Mouse (Mus musculus) NIH3T3 (cell line): ENCODE results near the gene Rab7b.
A peak's percentile ranks its signal among the peaks of the same experiment; 100 is the strongest.

Experiments used
- DNase-seq: peaks from one replicate; pipeline ENCODE4 v3.0.0-alpha.2; 2012; ENCODE audit warnings: low read depth

Rab7b gene

GRCm38 (mm10) chr1:131688475-131688874 lies at the start of gene Rab7b:
TSS of gene Rab7b (plus strand) at chr1:131688695.
- peak; percentile 89 for DNase-seq

DNA sequence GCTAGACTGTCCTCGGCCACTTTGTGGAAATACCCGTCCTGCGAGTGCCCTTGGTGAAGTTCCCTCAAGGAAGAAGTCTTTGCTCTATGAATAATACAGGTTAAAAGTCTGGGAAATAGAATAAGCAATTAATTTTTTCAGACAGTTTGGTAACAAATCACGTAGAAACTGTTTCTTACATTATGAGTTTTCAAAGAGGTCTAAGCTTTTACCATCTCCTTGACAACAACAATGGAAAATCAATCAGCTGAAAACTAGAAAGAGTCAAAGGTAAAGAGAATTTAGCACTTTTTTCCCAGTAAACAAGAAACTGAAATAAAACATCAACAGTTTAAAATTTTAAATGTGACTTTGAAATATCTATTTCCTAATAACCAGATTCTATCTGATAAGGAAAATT lies 48.4 kb upstream of the Rab7b start:
- no peak for DNase-seq

DNA sequence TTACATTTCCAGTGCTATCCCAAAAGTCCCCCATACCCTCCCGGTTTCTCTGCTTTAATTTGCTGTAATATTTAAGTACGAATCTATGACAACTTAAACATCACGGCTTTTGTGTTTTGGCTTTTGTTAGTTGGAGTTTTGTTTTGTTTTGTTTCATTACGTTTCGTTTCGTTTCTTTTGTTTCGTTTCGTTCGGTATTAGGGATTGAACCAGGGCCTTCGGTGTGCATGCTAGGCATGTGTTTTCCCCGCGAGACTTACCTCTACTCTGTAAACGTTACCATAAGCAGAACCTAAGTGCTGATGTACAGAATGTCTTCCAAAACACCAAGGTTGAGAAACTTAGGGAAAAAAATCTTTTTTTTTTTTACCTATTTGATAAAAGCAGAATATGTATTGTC lies 46.9 kb upstream of the Rab7b start:
- DNase-seq: no peak

DNA sequence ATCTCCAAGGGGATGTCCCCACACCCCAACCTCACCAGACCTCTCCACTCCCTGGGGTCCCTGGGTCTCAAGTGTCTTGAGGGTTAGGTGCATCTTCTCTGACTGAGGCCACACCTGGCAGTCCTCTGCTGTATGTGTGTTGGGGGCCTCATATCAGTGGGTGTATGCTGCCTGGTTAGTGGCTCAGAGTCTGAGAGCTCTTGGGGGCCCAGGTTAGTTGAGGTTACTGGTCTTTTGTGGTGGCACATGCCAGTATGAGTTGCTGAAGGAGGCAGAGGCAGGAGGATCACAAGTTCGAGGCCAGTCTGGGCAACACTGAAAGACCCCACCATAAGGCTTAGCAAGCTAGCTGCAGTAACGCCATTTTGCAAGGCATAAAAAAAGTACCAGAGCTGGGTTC lies 46.2 kb upstream of the Rab7b start:
- no peak for DNase-seq

- no peak for DNase-seq
Measured at GRCm38 (mm10) chr1:131652670-131653443, 35.6 kb upstream of the Rab7b start.

DNA sequence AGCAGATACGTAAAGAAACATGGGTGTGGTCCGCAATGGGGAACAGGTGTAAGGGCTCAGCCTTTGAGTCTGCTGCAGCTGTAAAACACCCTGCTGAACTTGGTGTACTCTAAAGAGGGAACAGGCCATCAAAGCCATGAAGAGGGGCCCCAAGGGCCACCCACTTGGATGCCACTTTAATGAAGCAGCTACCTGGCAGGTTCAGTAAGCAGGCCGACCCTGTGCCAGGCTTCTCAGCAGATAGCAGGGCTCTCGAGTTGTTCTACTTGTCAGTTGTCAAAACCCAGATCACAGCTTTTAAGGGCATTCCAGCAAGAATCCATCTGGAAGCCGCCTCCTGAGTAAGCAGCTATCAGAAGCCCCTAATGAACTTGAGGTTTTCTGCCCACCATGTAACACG lies 32.9 kb upstream of the Rab7b start:
- DNase-seq: no peak

GRCm38 (mm10) chr1:131657945-131658354 lies 30.5 kb upstream of the Rab7b start:
- DNase-seq: peak; percentile 99

DNA sequence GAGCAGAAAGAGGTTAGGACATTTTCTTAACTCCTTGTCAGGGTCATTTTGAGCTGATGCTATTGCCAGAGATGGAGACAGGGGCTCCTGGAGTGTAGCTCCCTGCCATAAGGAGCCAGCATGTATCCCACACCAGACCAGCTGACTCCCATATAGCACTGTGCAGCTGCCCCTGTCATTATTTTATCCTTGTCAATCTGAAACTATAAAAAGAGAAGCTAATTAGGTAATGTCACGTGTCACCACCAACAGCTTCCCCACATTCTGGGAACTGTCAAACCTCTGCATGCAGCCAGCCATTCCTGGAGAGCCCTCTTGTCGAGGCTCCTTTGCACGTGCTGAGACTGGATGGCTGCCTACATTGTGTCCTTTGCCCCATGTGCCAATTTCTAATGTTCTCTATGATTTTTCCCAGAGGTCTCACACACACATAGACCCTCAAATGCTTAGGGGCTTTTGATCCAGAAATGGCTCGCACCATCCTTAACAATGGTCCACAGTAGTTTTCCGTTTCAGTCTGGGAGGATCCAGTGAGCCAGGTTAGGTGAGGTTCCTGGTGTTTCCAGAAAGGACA lies 28.9 kb upstream of the Rab7b start:
- no peak for DNase-seq

DNA sequence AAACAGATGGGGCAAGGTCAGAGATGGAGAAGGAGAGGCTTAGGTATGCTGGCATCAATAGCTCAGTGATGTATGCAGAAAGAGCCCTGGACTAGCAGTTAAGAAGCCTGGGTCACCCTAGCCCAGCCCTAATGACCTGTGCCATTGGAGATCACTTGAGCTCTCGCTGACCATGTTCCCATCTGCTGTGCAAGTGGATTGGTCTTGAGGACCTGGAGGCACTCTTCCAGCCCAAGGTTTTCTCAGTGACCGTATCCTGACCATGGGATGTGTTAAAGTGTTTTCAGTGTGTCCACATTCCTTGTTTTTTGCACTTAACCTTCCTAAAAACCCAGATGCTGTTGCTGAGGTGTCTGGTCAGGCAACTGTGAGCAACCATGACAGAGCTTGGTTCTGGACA lies 28.2 kb upstream of the Rab7b start:
- no peak for DNase-seq

DNA sequence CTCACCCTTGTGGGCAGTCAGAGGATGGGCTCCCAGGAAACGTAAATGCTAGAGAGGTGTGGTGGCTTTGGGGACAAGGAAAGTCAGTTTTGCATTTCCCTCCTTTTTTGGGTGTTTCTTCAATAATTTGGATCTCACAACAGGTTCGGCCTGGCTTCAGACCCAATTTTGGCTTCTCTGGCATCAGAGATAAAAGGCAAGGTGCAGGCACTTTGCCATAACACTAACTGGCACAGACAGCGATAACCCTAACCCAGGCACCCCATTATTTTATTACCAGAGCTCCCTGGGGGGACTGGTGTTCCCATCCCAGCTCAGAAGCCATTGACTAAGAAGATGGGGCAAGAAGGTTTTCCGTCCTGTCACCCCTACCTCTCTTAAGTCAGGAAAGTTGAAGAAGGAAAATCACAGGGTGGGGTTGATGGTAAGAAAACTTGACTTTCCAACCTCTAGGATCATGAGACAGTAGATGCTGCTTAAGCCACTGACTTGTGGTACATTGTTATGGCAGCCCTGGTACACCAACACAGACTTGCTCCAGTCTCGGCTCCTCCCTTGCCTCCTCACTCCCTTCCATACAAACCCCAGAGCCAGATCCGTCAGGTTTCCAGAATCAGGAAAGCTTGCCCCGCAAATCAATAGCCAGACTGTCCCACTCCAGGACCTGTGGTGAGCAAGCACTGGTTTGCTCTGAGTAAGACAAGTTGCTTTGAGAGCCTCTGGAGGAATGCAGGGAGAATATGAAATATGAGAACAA lies 27.6 kb upstream of the Rab7b start:
- DNase-seq: peak; percentile 30

GRCm38 (mm10) chr1:131661749-131662148 lies 26.7 kb upstream of the Rab7b start:
- DNase-seq: no peak

DNA sequence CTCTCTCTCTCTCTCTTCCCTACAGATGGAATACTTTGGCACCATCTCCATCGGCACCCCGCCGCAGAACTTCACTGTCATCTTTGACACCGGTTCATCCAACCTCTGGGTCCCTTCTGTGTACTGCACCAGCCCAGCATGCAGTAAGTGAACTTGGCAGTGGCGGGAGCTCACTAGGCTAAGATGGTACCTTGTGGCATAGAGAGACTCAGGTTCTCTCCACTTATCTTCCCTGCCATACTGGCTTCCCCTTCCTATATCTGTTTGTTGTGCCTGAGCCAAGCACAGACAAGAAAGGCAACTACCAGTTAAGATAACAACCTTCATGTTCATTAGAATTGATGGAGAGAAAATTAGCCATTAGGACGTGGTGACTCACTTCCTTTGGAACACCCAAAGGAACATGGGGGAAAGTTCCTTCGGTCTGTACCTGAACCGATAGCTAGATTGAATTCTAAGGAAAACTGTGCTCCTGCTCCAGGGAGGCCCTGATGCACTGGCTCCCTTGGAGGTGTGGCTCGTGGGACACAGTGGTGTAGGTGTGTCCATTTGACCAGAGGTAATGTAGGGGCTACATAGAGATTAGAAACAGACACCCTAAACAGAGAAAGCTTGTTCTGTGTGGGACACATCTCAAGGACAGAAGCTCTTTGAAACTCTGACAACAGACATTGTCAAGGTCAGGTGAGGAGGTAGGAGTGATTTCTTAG lies 25.1 kb upstream of the Rab7b start:
- DNase-seq: no peak

DNA sequence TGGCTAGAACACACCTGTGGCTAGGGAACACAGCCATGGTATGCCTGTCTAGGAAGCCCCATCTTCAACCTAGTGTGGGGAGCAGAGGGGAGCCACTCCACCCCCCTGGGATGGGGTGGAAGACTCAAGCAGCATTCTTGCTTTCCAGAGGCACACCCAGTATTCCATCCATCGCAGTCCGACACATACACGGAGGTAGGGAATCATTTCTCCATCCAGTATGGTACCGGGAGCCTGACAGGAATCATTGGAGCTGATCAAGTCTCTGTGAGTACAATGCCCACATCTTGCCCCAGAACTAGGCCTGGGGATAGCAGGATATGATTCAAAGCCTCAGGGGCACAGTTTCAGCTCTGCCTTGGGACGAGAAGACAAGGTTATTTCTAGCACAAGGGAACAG lies 24.4 kb upstream of the Rab7b start:
- no peak for DNase-seq

GRCm38 (mm10) chr1:131665886-131666285 lies 22.6 kb upstream of the Rab7b start:
- no peak for DNase-seq

DNA sequence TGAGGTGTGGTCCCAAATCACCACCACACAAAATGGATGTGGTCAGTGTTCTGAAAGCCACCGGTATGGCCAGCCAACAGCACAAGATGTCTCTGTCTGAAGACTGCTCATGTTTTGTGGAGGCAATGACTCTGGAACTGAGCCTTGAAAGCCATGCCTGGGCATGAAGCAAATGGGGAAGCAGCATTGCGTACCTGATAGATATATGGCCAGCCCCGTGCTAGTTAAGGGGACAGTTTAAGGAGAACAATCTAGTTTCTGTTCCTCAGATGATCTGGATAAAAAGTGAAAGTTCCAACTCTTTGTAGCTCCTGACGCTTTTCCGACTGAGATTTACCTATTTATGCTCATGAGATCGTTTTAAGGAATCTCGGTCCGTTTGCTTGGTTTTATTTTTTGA lies 17.4 kb upstream of the Rab7b start:
- DNase-seq: no peak

DNA sequence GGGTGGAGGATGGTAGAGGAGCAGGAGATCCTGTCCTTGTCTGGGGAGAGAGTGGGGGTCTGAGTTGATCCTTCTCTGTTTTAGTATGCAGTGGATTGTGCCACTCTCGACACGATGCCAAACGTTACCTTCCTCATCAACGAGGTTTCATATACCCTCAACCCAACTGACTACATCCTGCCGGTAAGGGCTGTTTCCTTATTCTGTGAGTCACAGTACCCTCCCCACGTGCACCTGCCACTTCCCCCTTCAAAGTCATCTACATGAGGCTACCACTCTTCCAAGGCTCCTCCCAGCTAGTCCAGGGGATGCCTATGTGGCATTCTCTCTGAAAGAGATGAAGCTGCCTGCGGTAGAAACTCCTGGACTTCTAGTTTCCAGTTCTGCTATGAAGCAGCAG lies 16.1 kb upstream of the Rab7b start:
- DNase-seq: no peak

DNA sequence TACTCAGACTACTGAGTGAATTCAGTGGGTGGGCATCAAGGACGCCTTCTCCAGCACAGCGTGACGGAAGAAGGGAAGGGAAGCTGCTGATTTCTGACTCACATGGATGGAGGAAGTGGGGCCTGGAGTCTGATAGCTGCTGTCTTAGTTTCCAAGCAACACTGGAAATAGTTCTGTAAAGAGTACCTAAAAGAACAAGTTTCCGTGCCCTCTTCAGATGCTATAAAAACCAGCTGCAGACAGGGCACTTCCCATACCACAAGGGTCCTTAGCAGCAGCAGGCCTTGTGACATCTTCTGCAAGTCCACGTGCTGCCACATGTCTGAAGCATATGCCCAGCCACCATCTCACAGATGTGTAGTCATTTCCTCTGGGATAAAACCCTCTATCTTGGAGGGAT lies 8.9 kb upstream of the Rab7b start:
- DNase-seq: no peak

DNA sequence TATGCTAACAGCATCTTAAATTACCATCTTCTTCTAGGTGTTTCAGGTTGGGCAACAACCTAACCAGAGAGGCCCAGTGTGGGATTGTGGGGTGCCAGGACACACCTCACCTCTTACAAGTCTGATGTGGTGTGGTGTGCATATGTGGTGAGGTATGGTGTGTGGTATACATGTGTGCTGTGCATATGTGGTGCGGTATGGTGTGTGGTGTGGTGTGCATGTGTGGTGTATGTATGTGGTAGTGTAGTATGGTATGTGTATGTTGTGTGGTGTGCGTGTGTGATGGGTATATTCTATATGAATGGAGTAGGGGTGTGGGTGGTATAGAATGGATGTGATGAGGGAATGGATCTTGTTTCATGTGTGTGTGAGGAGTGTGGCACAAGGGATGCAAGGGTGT lies 756 bp upstream of the Rab7b start:
- DNase-seq: no peak

GRCm38 (mm10) chr1:131689016-131689415 lies 521 bp downstream of the Rab7b start:
- peak; percentile 50 for DNase-seq

DNA sequence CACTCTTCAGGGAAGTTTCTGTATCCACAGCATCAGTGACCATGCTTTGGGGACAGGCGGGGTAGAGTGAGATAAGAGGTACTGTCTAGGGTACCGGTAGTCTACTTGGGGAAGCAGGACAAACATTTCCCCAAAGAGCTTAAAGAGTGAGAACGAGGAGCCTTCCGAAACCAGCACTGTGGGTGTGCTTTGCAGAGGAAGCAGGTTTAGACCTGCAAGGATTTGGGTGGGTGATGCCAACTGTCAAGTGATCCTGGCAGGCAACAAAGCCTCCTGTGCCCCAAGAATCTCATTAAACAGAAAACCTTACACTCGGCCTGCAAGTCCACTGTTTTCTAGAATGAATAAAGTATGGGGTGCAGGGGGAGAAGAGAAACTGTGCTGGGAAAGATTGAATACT lies 1.4 kb downstream of the Rab7b start:
- DNase-seq: no peak

DNA sequence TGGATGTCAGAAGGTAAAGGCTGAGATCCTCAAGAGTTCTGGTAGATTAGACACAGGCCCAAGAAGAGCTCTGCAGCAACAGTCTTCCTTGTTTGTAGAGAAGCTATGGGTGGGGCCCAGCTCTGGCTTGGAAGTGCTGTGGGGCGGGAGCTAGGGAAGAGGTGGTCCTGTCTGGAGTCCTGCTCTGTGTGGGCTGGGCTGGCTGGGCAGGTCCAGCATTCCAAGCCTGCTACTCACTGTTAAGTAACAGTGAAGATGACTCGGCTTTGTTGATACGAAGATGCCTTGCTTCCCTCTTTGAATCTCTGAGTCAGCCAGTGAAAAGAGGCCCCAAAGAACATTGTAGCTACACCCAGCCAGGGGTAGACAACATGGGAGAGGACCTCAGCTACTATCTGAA lies 1.9 kb downstream of the Rab7b start:
- DNase-seq: peak; percentile 91

DNA sequence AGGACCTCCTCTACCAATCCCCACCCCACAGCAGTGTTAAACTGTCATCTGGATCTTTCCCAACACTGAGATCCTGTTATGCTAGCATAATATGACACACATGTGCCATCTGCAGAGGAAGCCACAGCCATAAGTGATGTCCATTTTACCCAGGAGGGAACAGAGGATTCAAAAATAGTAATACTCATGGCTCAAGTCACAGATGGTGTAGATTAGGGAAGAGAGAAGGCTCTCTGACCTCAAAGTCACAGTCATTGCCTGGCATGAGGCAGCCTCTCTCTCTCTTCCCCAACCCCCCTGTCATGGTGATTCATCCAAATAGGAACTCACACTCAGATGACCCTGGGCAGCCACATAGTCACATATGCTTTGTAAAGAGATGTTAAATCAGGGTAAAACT lies 2.9 kb downstream of the Rab7b start:
- peak; percentile 75 for DNase-seq

DNA sequence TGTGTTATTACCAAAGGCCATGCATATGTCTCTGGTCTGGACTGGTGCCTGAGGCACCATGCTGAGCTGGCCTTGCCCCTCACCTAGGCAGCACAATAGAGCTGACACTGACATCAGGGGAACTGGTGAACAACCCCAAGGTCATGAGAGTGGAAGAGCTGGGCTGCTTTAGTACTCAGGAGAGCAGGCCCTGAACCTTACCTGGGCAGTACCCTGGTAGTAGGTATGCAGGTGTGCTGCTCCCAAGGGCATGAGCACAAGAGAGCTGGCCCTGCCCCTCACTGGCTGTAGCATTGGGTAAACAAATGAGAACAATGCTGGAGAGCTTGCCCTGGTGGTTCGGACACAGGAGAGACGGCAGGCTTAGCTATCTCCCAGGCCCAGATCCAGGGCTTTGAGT lies 6.8 kb downstream of the Rab7b start:
- no peak for DNase-seq
